Mouse (Mus musculus) heart, embryonic 15.5 days (tissue): ENCODE measurements around the gene Nr4a1. TPM values are rescaled to one million over a fixed set of nuclear protein-coding genes. Genes with fewer than 3 reads are reported as not detected.

Experiments
- ATAC-seq: fragments of 200-750 bp; cut with Nextera tagmentation; replicated peaks from 2 replicates; pipeline ENCODE4 v1.8.0; 2017; ENCODE audit warnings: low read depth, moderate TSS enrichment; ENCODE audit not compliant: insufficient number of reproducible peaks, insufficient read depth, low FRiP score
- H3K27ac ChIP-seq: fragments of 300-500 bp; sonication (generic); 2 replicates; pipeline ENCODE4 v1.5.1; 2015; ENCODE audit warnings: mild to moderate bottlenecking, inconsistent platforms
- H3K27me3 ChIP-seq: fragments of 300-500 bp; sonication (generic); 2 replicates; pipeline ENCODE4 v1.6.1; 2015; ENCODE audit warnings: inconsistent platforms
- H3K36me3 ChIP-seq: fragments of 300-500 bp; sonication (generic); 2 replicates; pipeline ENCODE4 v1.6.1; 2015; ENCODE audit warnings: mild to moderate bottlenecking, inconsistent platforms
- H3K4me1 ChIP-seq: fragments of 300-500 bp; sonication (generic); replicated peaks from 2 replicates; pipeline ENCODE4 v1.6.1; 2015; ENCODE audit warnings: inconsistent platforms
- H3K4me2 ChIP-seq: fragments of 300-500 bp; sonication (generic); 2 replicates; pipeline ENCODE4 v1.6.1; 2015; ENCODE audit warnings: inconsistent platforms, mild to moderate bottlenecking, moderate library complexity
- H3K4me3 ChIP-seq: fragments of 300-500 bp; sonication (generic); 2 replicates; pipeline ENCODE4 v1.5.1; 2015; ENCODE audit warnings: mild to moderate bottlenecking, inconsistent platforms
- H3K9ac ChIP-seq: fragments of 300-500 bp; sonication (generic); 2 replicates; pipeline ENCODE4 v1.6.1; 2015; ENCODE audit warnings: mild to moderate bottlenecking, inconsistent platforms
- H3K9me3 ChIP-seq: fragments of 300-500 bp; sonication (generic); replicated peaks from 2 replicates; pipeline ENCODE4 v1.6.1; 2016; ENCODE audit warnings: inconsistent platforms
- WGBS: fragments of 180-500 bp; shearing (Covaris S2); methylation state at CpG from one replicate; pipeline ENCODE4 v1.1.7; 2015; ENCODE audit warnings: mixed read lengths; 5-methylcytosine and 5-hydroxymethylcytosine counted together
- polyA plus RNA-seq: library from polyadenylated mRNA; unstranded; fragments of >200 nt; fragmentation: Nextera tagmentation; extraction: Ambion mirVana; gene quantifications from 2 replicates; pipeline ENCODE4 v1.2.1, GENCODE M21; 2015

The Nr4a1 gene
- polyA plus RNA-seq, 1 experiment from 2014 or later: 10.6 TPM

DNA sequence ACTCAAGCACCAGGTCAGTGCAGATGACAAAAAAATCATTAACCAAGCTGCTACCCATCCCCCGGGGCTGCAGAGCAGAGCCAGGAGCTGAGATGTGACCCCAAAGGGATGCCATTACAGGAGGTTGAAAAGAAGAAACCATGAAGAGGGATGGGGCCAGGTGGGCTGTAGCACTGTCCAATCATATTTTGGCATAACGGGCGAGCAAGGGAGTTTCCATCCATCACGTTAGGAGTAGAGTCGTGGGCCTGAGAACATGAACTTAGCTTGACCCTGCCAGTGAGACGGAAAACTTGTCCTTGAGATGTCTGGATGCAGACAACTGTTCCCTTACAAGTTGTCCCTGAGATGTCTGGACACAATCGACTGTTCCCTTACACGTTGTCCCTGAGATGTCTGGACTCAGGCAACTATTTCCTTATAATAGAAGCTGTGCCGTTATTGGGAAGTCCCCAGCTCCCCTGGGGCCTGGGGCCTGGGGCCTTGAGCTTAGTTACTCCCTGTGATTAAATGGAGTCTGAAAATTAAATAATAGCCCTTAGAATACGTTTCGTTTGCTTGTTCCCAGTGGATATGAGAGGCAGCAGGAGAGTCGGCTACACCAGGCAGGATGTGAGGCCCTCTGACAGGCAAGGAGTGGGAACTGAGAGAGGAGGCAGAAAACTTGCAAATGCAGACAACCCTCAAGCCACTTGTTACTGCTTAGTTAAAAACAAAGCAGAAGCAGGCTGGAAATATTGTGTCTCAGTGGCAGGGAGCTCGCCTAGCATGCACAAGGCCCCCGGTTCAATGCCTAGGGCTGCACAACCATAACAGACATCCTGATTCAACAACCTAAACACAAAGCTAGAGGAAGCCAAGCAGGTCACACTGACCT lies 65.1 kb downstream of the Nr4a1 start:
- H3K27ac ChIP-seq: peak overlapping the region; percentile 74
- WGBS: 47% methylated on average over 14 of the region's 14 CpGs

DNA sequence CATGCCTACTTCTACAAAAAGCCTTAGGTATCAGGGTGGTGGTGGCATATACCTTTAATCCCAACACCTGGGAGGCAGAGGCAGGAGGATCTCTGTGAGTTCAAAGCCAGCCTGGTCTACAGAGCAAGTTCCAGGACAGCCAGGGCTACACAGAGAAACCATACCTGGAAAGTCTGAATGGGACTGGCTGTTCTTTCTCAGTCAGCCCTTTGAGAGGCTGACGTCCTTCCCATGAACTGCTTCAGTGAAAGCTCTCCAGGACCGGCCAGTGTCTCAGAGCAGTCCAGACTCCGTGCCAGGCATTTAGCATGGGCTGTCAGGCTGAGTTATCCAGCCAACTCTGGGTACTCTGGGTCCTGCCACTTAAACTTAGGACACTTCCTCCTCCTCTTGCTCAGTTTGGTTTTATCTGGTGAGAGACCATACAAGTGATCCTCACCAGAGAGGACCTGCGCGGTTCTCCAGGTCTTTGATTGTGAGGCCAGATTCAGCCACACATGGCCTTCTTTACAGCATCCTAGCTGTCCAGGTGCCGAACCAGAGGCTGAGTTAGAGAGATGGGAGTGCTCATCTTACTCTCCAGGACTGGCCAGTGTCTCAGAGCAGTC lies 66.0 kb downstream of the Nr4a1 start:
- H3K36me3 ChIP-seq: no peaks in the 10 kb centered on the region
- peak overlapping the region; percentile 74 for H3K27ac ChIP-seq
- no peak overlapping the region for H3K9ac ChIP-seq
- peaks cover 27% of the 10 kb centered on the region for H3K4me1 ChIP-seq
- ATAC-seq: no peak
- 57% methylated on average over 6 of the region's 6 CpGs for WGBS
- no peak overlapping the region for H3K4me3 ChIP-seq
- no peak overlapping the region for H3K4me2 ChIP-seq
- H3K9me3 ChIP-seq: no peaks in the 10 kb centered on the region
- no peaks in the 10 kb centered on the region for H3K27me3 ChIP-seq

More for the DNA sequence above, 65.1 kb downstream of the Nr4a1 start:
- Histone ChIP-seq H3K9me3 (no peaks in the 10 kb centered on the region), H3K4me3 (no peak overlapping the region), H3K27me3 (no peaks in the 10 kb centered on the region), H3K4me1 (peaks cover 27% of the 10 kb centered on the region), H3K9ac (no peak overlapping the region), H3K4me2 (no peak overlapping the region), H3K36me3 (no peaks in the 10 kb centered on the region)
- ATAC-seq: no peak

- 33% methylated on average over 6 of the region's 6 CpGs for WGBS
- no peaks in the 10 kb centered on the region for H3K9me3 ChIP-seq
- H3K4me1 ChIP-seq: peaks cover 24% of the 10 kb centered on the region
- H3K4me2 ChIP-seq: no peak overlapping the region
- H3K4me3 ChIP-seq: no peak overlapping the region
- no peak overlapping the region for H3K9ac ChIP-seq
- ATAC-seq: peak; percentile 32; the same call in 1 of the 2 replicates
- no peaks in the 10 kb centered on the region for H3K27me3 ChIP-seq
- peak overlapping the region; percentile 74 for H3K27ac ChIP-seq
- H3K36me3 ChIP-seq: no peaks in the 10 kb centered on the region
These were observed 66.6 kb downstream of the Nr4a1 start for GRCm38 (mm10) chr15:101320618-101321041.

GRCm38 (mm10) chr15:101321126-101321525 lies 67.1 kb downstream of the Nr4a1 start:
- H3K27ac ChIP-seq: peak overlapping the region; percentile 64
- 33% methylated on average over 5 of the region's 5 CpGs for WGBS
- H3K4me2 ChIP-seq: no peak overlapping the region
- H3K4me1 ChIP-seq: peaks cover 21% of the 10 kb centered on the region
- no peak overlapping the region for H3K9ac ChIP-seq
- no peak overlapping the region for H3K4me3 ChIP-seq
- H3K36me3 ChIP-seq: no peaks in the 10 kb centered on the region
- H3K27me3 ChIP-seq: no peaks in the 10 kb centered on the region
- no peaks in the 10 kb centered on the region for H3K9me3 ChIP-seq
- no peak for ATAC-seq

DNA sequence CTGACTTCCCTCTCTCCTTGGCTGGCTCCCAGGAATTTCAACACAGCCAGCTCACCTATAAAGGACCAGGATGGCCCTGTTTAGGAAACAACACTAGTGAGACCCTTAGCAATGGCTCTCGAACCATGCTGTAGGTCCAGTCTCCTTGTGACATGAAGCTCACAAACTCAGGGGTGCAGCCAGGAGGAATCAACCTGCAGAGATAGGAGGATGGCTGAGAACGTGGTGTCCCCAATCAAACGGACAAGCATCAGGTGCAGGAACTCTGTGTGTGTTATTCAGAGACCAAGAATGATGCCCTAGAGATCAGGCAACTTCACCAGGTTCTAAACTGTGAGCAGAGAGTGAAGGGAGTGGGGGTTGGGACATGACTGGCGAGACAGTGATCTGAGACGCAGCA lies 68.0 kb downstream of the Nr4a1 start:
- H3K27ac ChIP-seq: no peak overlapping the region
- ATAC-seq: no peak
- H3K4me1 ChIP-seq: peaks cover 21% of the 10 kb centered on the region

GRCm38 (mm10) chr15:101322640-101323039 lies 68.6 kb downstream of the Nr4a1 start:
- no peak overlapping the region for H3K4me3 ChIP-seq
- no peak overlapping the region for H3K9ac ChIP-seq
- peaks cover 21% of the 10 kb centered on the region for H3K4me1 ChIP-seq
- H3K4me2 ChIP-seq: no peak overlapping the region
- no peak overlapping the region for H3K27ac ChIP-seq
- no peaks in the 10 kb centered on the region for H3K9me3 ChIP-seq
- 85% methylated on average over 7 of the region's 7 CpGs for WGBS
- no peaks in the 10 kb centered on the region for H3K27me3 ChIP-seq
- ATAC-seq: no peak
- no peaks in the 10 kb centered on the region for H3K36me3 ChIP-seq

More for the DNA sequence above, 68.0 kb downstream of the Nr4a1 start:
- Histone ChIP-seq H3K36me3 (no peaks in the 10 kb centered on the region), H3K9me3 (no peaks in the 10 kb centered on the region), H3K4me2 (no peak overlapping the region), H3K4me3 (no peak overlapping the region), H3K9ac (no peak overlapping the region), H3K27me3 (no peaks in the 10 kb centered on the region)
- 84% methylated on average over 5 of the region's 5 CpGs for WGBS

- WGBS: 94% methylated on average over 5 of the region's 5 CpGs
- H3K4me1 ChIP-seq: peaks cover 21% of the 10 kb centered on the region
- no peak overlapping the region for H3K27ac ChIP-seq
These were observed 69.4 kb downstream of the Nr4a1 start for GRCm38 (mm10) chr15:101323511-101323910.

More at GRCm38 (mm10) chr15:101323511-101323910, 69.4 kb downstream of the Nr4a1 start:
- H3K4me3 ChIP-seq: no peak overlapping the region
- H3K9ac ChIP-seq: no peak overlapping the region
- H3K27me3 ChIP-seq: no peaks in the 10 kb centered on the region
- H3K4me2 ChIP-seq: no peak overlapping the region
- H3K9me3 ChIP-seq: no peaks in the 10 kb centered on the region
- no peaks in the 10 kb centered on the region for H3K36me3 ChIP-seq
- ATAC-seq: no peak

Other genes starting within 250 kb of the Nr4a1 start
- not detected in 2 replicates for gene Gm47841, start 206.9 kb upstream of the Nr4a1 start, polyA plus RNA-seq
- gene Fignl2, start 175.7 kb upstream of the Nr4a1 start, polyA plus RNA-seq: 0.03 and 0.10 TPM in 2 replicates
- not detected in 2 replicates for gene Ankrd33, start 138.5 kb upstream of the Nr4a1 start, polyA plus RNA-seq
- 13.1 and 17.1 TPM in 2 replicates for gene Acvrl1, start 125.7 kb upstream of the Nr4a1 start, polyA plus RNA-seq
- gene Acvr1b, start 80.2 kb upstream of the Nr4a1 start, polyA plus RNA-seq: 5.8 and 6.9 TPM in 2 replicates
- gene Grasp, start 30.1 kb upstream of the Nr4a1 start, polyA plus RNA-seq: 3.3 and 5.0 TPM in 2 replicates
- gene Atg101, start 30.0 kb downstream of the Nr4a1 start, polyA plus RNA-seq: 52.0 and 59.9 TPM in 2 replicates
- gene 6030408B16Rik, start 38.9 kb downstream of the Nr4a1 start, polyA plus RNA-seq: 3.1 and 4.8 TPM in 2 replicates
- 7.4 and 8.1 TPM in 2 replicates for gene Krt80, start 115.9 kb downstream of the Nr4a1 start, polyA plus RNA-seq
- gene Krt7, start 156.8 kb downstream of the Nr4a1 start, polyA plus RNA-seq: 17.4 and 28.2 TPM in 2 replicates
- gene Krt87, start 184.5 kb downstream of the Nr4a1 start, polyA plus RNA-seq: 0.15 TPM in 1 of 2 replicates, not detected in the other
- gene Krt88, start 193.5 kb downstream of the Nr4a1 start, polyA plus RNA-seq: not detected in 2 replicates
- gene Krt81, start 209.5 kb downstream of the Nr4a1 start, polyA plus RNA-seq: not detected in 2 replicates
- gene Krt86, start 219.2 kb downstream of the Nr4a1 start, polyA plus RNA-seq: not detected in 2 replicates
- not detected in 2 replicates for gene Krt83, start 237.2 kb downstream of the Nr4a1 start, polyA plus RNA-seq